Mouse (Mus musculus) bone marrow macrophage, adult 2 months (primary cell): ENCODE results near the gene Gm11639.

ENCODE experiments used
- CTCF ChIP-seq: IDR thresholded peaks from 2 replicates; pipeline ENCODE4 v1.5.1; 2012; ENCODE audit warnings: low read depth, mild to moderate bottlenecking, low read length, moderate library complexity
- POLR2A ChIP-seq: IDR thresholded peaks from 2 replicates; pipeline ENCODE4 v1.6.1; 2012; ENCODE audit warnings: mild to moderate bottlenecking, low read depth, low read length, borderline replicate concordance

GRCm38 (mm10) chr11:104661531-104662205 lies 23.8 kb upstream of the Gm11639 start:
- TF ChIP-seq CTCF (no peak), POLR2A (no peak)
